ENCODE assay signal across 10 mouse cellular contexts in the genomic region with DNA sequence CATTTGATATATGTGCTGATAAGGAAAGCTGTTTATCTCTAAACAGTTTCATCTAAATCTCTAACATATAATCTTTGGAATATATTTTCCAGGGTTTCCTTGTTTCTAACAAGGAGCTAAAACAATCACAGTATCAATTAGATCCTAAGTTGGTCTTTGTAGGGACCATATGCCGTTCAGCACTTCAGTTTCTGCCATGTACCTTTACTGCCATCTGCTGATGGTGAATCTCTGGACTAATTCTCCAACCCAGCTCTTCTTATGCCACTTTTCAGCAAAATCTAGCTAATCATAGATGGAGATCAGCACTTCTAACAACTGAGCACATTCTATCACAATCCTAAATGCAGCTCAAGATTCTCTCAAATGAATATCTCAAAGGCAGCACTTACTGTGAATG.
A peak's percentile ranks its signal among the peaks of the same experiment; 100 is the strongest.
DNase-seq lines count a peak whose midpoint lies in the region; ATAC-seq lines count a peak whose summit lies in the region.
"Had no signal": no experiment of that assay in that cellular context is flagged by ENCODE, and none has a peak within 500 bp of the region (broad histone marks: within the 10 kb centered on the region; RNA-seq: fewer than 3 reads in every experiment).

No protein-coding gene starts in this region.

- H3K4me2 ChIP-seq in hindbrain, embryonic 15.5 days: no peak overlapping the region
- H3K4me2 ChIP-seq in hindbrain, embryonic 12.5 days (replicated peaks): no peak overlapping the region
- no peak overlapping the region for H3K4me2 ChIP-seq in kidney, embryonic 16.5 days (replicated peaks; ENCODE audit: low read depth, low read length)
- H3K4me2 ChIP-seq: limb, embryonic 15.5 days had no signal

- no peak overlapping the region for H3K27ac ChIP-seq in hindbrain, embryonic 15.5 days (replicated peaks)
- H3K27ac ChIP-seq in hindbrain, embryonic 12.5 days: no peak overlapping the region
- H3K27ac ChIP-seq in kidney, embryonic 16.5 days (ENCODE audit: low read length): no peak overlapping the region
- H3K27ac ChIP-seq: limb, embryonic 15.5 days had no signal

- H3K9ac ChIP-seq in hindbrain, embryonic 15.5 days: no peak overlapping the region
- H3K9ac ChIP-seq in hindbrain, embryonic 12.5 days: no peak overlapping the region
- H3K9ac ChIP-seq in kidney, embryonic 16.5 days (replicated peaks; ENCODE audit: low read length): no peak overlapping the region
- H3K9ac ChIP-seq: limb, embryonic 15.5 days had no signal

- H3K9me3 ChIP-seq in hindbrain, embryonic 15.5 days: no peaks in the 10 kb centered on the region
- H3K9me3 ChIP-seq in hindbrain, embryonic 12.5 days (replicated peaks): no peaks in the 10 kb centered on the region
- H3K9me3 ChIP-seq in kidney, embryonic 16.5 days (ENCODE audit: low read length): no peaks in the 10 kb centered on the region
- H3K9me3 ChIP-seq: G1E; limb, embryonic 15.5 days had no signal

- peak; percentile 54 for DNase-seq in embryo, embryonic 10.5 days (ENCODE audit: low spot score)
- DNase-seq in layer of hippocampus, adult 9-11 months: peak; percentile 31
- DNase-seq in retina, postnatal 1 day: peak; percentile 31
- DNase-seq in ovary, adult 18-20 months (ENCODE audit: low spot score): no peak
- DNase-seq in adrenal gland, postnatal 25 days: no peak

- no peaks in the 10 kb centered on the region for H3K27me3 ChIP-seq in hindbrain, embryonic 15.5 days
- no peaks in the 10 kb centered on the region for H3K27me3 ChIP-seq in hindbrain, embryonic 12.5 days
- no peaks in the 10 kb centered on the region for H3K27me3 ChIP-seq in kidney, embryonic 16.5 days (ENCODE audit: insufficient read depth, low read length)
- H3K27me3 ChIP-seq: limb, embryonic 15.5 days had no signal

- ATAC-seq in hindbrain, embryonic 15.5 days (ENCODE audit: low FRiP score, low read depth): peak; percentile 80
- no peak for ATAC-seq in hindbrain, embryonic 12.5 days (ENCODE audit: low FRiP score)
- ATAC-seq in kidney, embryonic 16.5 days (ENCODE audit: low FRiP score, low TSS enrichment): no peak

- no peak overlapping the region for H3K4me3 ChIP-seq in hindbrain, embryonic 15.5 days
- H3K4me3 ChIP-seq in hindbrain, embryonic 12.5 days: no peak overlapping the region
- no peak overlapping the region for H3K4me3 ChIP-seq in kidney, embryonic 16.5 days (ENCODE audit: low read length)
- H3K4me3 ChIP-seq: limb, embryonic 15.5 days had no signal

- WGBS in hindbrain, embryonic 15.5 days: 20% methylated on average over 1 of the region's 1 CpGs
- 33% methylated on average over 1 of the region's 1 CpGs for WGBS in hindbrain, embryonic 12.5 days
- WGBS in kidney, embryonic 16.5 days: 21% methylated on average over 1 of the region's 1 CpGs

- no peaks in the 10 kb centered on the region for H3K36me3 ChIP-seq in hindbrain, embryonic 15.5 days
- no peaks in the 10 kb centered on the region for H3K36me3 ChIP-seq in hindbrain, embryonic 12.5 days
- no peaks in the 10 kb centered on the region for H3K36me3 ChIP-seq in kidney, embryonic 16.5 days (ENCODE audit: insufficient read depth, low read length)
- H3K36me3 ChIP-seq: G1E; limb, embryonic 15.5 days had no signal

- 0 out of 2 replicates have a peak, but pooled peaks cover 3% of the 10 kb centered on the region for H3K4me1 ChIP-seq in hindbrain, embryonic 15.5 days (replicated peaks)
- H3K4me1 ChIP-seq in hindbrain, embryonic 12.5 days: no peaks in the 10 kb centered on the region
- H3K4me1 ChIP-seq in kidney, embryonic 16.5 days (ENCODE audit: insufficient read depth, low read length): no peaks in the 10 kb centered on the region
- H3K4me1 ChIP-seq: limb, embryonic 15.5 days had no signal

Comparison
In these comparisons a context has a peak if more than half of its experiments do, and no peak if none do; other contexts are left out.
1. DNase-seq: peak in embryo, embryonic 10.5 days (single experiment), layer of hippocampus, adult 9-11 months (single experiment) and retina, postnatal 1 day (single experiment); none in ovary, adult 18-20 months (single experiment) and adrenal gland, postnatal 25 days (single experiment).